Mouse (Mus musculus) urinary bladder, postnatal 36 days (tissue): ENCODE data around the gene Tpd52l1.

Experiments
- DNase-seq, 2 experiments: peaks; one replicate each; pipeline ENCODE4 v3.0.0; 2022; ENCODE audit warnings: low spot score in 2 of 2, mixed read lengths in 1 of 2

Tpd52l1 gene

GRCm38 (mm10) chr10:31346401-31346800 is 99.4 kb downstream of the Tpd52l1 start:
- no peak for DNase-seq

DNA sequence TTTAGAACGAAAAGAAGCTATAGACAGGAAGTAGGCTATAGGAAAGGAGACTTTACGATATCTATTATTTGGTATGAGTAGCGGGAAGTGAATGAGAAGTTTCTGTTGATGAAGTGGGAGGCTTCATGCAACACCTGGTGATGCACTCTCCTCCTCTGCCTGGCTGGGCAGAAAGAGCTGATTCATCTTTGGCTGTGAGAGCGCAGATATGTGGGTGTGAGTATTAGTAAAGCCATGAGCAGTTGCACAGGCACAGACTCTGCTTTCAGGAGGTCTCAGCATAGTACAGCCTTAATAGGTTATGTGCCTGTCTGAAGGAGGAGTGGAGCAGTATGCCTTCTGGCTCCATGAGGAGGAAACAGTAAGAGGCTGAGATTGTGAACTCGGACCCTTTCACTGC is 109.3 kb downstream of the Tpd52l1 start:
- DNase-seq, result no peak

DNA sequence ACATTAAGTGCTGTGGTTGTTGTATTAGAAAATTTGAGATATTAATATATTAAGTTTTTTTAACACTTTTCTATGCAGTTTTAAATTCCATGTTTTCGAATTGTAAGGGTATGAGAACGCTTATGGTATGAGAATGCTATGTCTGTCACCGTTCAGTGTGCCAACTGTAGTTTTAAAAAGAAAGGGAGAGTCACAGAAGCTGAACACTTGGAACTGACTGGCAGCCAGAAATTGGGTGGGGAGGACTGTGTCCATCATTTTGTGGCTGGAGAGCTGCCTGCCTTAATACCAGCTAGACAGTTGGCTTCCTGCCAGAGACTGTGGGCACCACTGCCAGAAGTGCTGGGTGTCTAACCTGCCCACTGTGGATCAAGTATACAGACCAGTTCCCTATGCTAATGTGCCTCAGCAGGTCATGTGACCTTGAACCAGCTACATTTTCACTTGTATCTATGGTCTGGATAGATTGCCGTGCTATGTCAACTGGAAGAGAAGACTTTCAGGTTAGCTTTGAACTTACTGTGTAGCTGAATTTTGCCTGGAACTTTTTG is 114.5 kb downstream of the Tpd52l1 start:
- peak in 1 of 2 experiments; percentile 1 for DNase-seq

- DNase-seq, result no peak
These were observed 115.3 kb downstream of the Tpd52l1 start for GRCm38 (mm10) chr10:31330286-31330962.

- DNase-seq, result no peak
These were observed 116.3 kb downstream of the Tpd52l1 start for GRCm38 (mm10) chr10:31329436-31329835.

DNA sequence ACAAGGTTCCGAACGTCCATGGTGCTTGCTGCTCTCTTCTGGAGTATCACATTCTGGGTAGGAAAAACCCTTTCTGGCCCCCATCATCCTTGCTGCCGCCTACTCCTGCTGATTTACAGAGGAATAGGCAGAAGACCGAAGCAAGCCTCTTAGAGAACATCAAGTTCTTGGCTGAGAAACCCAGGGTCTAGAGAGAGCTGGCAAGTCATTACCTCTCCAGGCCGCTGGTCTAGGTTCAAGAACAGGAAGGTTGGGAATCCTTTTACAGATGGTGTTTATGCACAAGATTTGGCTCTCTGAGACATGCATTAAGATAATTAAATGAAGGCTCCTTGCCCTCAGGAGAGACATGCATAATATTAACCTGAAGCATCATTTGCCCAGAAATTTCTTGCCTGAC is 127.3 kb downstream of the Tpd52l1 start:
- no peak for DNase-seq

- DNase-seq, result peak; percentile 57 to 70
These were observed 132.6 kb downstream of the Tpd52l1 start, which contains the start of gene Hddc2 for GRCm38 (mm10) chr10:31312865-31313848. Gene Hddc2 (plus strand): TSS chr10:31313383.

- no peak for DNase-seq
These were observed 138.6 kb downstream of the Tpd52l1 start for GRCm38 (mm10) chr10:31307024-31307598.

GRCm38 (mm10) chr10:31303446-31303845 is 142.3 kb downstream of the Tpd52l1 start:
- DNase-seq, result no peak

DNA sequence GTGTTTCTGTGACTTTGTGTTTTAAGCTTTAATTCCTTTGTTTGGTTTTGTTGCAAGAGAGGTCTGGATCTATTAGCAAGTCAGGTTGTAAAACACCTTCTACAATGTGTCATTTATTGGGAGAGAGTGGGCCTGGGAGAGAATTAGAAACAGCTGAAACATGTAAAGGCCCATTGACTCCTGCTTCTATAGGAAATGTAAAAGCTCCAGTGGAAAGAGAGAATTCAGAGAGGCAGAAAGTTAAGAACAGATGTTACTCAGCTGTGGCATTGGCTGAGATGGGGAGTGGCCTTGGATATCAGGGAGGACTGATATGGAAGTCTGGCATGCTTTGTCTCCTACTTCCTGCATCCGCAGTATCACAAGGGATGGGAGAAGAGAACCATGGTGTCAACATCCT is 145.5 kb downstream of the Tpd52l1 start:
- no peak for DNase-seq

GRCm38 (mm10) chr10:31298921-31299574 is 146.7 kb downstream of the Tpd52l1 start:
- DNase-seq, result peak; percentile 25 to 28

- DNase-seq, result no peak
These were observed 147.5 kb downstream of the Tpd52l1 start for GRCm38 (mm10) chr10:31298263-31298662.

GRCm38 (mm10) chr10:31297106-31297505 is 148.7 kb downstream of the Tpd52l1 start:
- DNase-seq, result no peak

- DNase-seq, result no peak
These were observed 149.3 kb downstream of the Tpd52l1 start for GRCm38 (mm10) chr10:31296458-31296857.

GRCm38 (mm10) chr10:31295705-31296104 is 150.1 kb downstream of the Tpd52l1 start:
- DNase-seq, result no peak

- DNase-seq, result no peak
These were observed 156.9 kb downstream of the Tpd52l1 start for GRCm38 (mm10) chr10:31288697-31289390.

DNA sequence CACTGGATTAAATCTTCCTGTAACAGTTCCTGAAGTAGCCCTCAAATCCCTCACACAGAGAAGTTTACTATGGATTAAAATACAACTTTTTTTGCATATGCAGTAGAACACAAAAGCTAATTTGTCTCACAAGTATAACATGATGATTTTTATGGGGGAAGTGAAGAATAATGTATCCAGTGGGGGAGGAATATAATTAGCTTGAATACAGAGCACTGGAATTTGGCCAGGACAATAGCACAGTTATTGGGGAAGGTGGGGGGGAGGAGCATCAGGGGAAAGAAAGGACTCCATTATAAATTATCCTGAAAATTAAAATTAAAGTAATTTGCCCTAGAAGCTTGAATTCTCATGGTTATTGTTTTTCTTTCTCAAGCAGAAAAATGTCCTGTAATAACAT is 158.0 kb downstream of the Tpd52l1 start:
- no peak for DNase-seq
